Mouse (Mus musculus): Measurements from ENCODE around the gene Olfr33.

Gene Olfr33

GRCm38 (mm10) chr7:102718970-102719369, at the start of gene Olfr33:
Gene Olfr33 (minus strand): TSS chr7:102719070.
- DNase-seq (ENCODE audit: extremely low spot score, low spot score): no peak

GRCm38 (mm10) chr7:102759266-102759665, 40.4 kb upstream of the Olfr33 start, which contains the start of the genes Olfr560 and Olfr78:
Gene Olfr560 (minus strand): TSS chr7:102759366.
Gene Olfr78 (minus strand): TSS chr7:102759471.
- no peak for DNase-seq (ENCODE audit: extremely low spot score, low spot score)

- no peak for DNase-seq (ENCODE audit: extremely low spot score, low spot score)
These were observed 33.2 kb upstream of the Olfr33 start for GRCm38 (mm10) chr7:102752086-102752485.

- no peak for DNase-seq (ENCODE audit: extremely low spot score, low spot score)
These were observed 18.8 kb upstream of the Olfr33 start for GRCm38 (mm10) chr7:102737705-102738104.

GRCm38 (mm10) chr7:102733793-102734192, 14.9 kb upstream of the Olfr33 start:
- no peak for DNase-seq (ENCODE audit: extremely low spot score, low spot score)

- no peak for DNase-seq (ENCODE audit: extremely low spot score, low spot score)
These were observed 8.5 kb upstream of the Olfr33 start, which contains the start of gene Olfr559 for GRCm38 (mm10) chr7:102727391-102727790. Gene Olfr559 (minus strand): TSS chr7:102727491.

- DNase-seq (ENCODE audit: extremely low spot score, low spot score): no peak
These were observed 17.0 kb downstream of the Olfr33 start, which contains the start of gene Olfr558 for GRCm38 (mm10) chr7:102701915-102702314. Gene Olfr558 (plus strand): TSS chr7:102702215.

- no peak for DNase-seq (ENCODE audit: extremely low spot score, low spot score)
These were observed 20.4 kb downstream of the Olfr33 start for GRCm38 (mm10) chr7:102698461-102698860.

GRCm38 (mm10) chr7:102695358-102696125, 23.3 kb downstream of the Olfr33 start, which contains the start of gene Olfr557:
Gene Olfr557 (plus strand): TSS chr7:102695910.
- DNase-seq (ENCODE audit: extremely low spot score, low spot score): peak; percentile 33

GRCm38 (mm10) chr7:102686944-102687501, 31.8 kb downstream of the Olfr33 start, which contains the start of gene Trim68:
Gene Trim68 (minus strand): TSS chr7:102687327.
- DNase-seq (ENCODE audit: extremely low spot score, low spot score): peak; percentile 87

- no peak for DNase-seq (ENCODE audit: extremely low spot score, low spot score)
These were observed 37.0 kb downstream of the Olfr33 start for GRCm38 (mm10) chr7:102681916-102682315.

- DNase-seq (ENCODE audit: extremely low spot score, low spot score): no peak
These were observed 42.6 kb downstream of the Olfr33 start for GRCm38 (mm10) chr7:102676225-102676624.

GRCm38 (mm10) chr7:102665378-102665777, 53.5 kb downstream of the Olfr33 start:
- no peak for DNase-seq (ENCODE audit: extremely low spot score, low spot score)

GRCm38 (mm10) chr7:102664599-102664998, 54.3 kb downstream of the Olfr33 start, which contains the start of gene Olfr556:
Gene Olfr556 (plus strand): TSS chr7:102664899.
- DNase-seq (ENCODE audit: extremely low spot score, low spot score): no peak

Data from neural tube, embryonic 10.5 days (tissue).